Mouse (Mus musculus) hindlimb bud, embryonic 11.5 days (tissue): ENCODE results near the gene Map4k1.

Source experiments
- DNase-seq: peaks from one replicate; pipeline ENCODE4 v3.0.0-alpha.2; 2012; ENCODE audit warnings: low read depth, low spot score; ENCODE audit errors: extremely low spot score

Gene Map4k1

GRCm38 (mm10) chr7:28973025-28973424, 8.8 kb upstream of the Map4k1 start:
- DNase-seq = no peak

- DNase-seq = no peak
Observed at GRCm38 (mm10) chr7:28977556-28977955, 4.3 kb upstream of the Map4k1 start.

GRCm38 (mm10) chr7:28982274-28983013, 594 bp downstream of the Map4k1 start:
- no peak for DNase-seq

- no peak for DNase-seq
Observed at GRCm38 (mm10) chr7:28983141-28983564, 1.3 kb downstream of the Map4k1 start.

GRCm38 (mm10) chr7:28983849-28984248, 2.0 kb downstream of the Map4k1 start:
- no peak for DNase-seq

- no peak for DNase-seq
Observed at GRCm38 (mm10) chr7:28984452-28984851, 2.6 kb downstream of the Map4k1 start.

- DNase-seq = no peak
Observed at GRCm38 (mm10) chr7:28985207-28985606, 3.4 kb downstream of the Map4k1 start.

- DNase-seq = no peak
Observed at GRCm38 (mm10) chr7:28990766-28991273, 9.0 kb downstream of the Map4k1 start.

- no peak for DNase-seq
Observed at GRCm38 (mm10) chr7:28991616-28992015, 9.8 kb downstream of the Map4k1 start.

- DNase-seq = no peak
Observed at GRCm38 (mm10) chr7:28992997-28993396, 11.1 kb downstream of the Map4k1 start.

- no peak for DNase-seq
Observed at GRCm38 (mm10) chr7:28993402-28993801, 11.6 kb downstream of the Map4k1 start.

GRCm38 (mm10) chr7:29000651-29001605, 19.1 kb downstream of the Map4k1 start:
- DNase-seq = peak; percentile 57

GRCm38 (mm10) chr7:29007224-29008101, 25.6 kb downstream of the Map4k1 start:
- no peak for DNase-seq

- no peak for DNase-seq
Observed at GRCm38 (mm10) chr7:29008171-29008570, 26.3 kb downstream of the Map4k1 start.

GRCm38 (mm10) chr7:29008714-29009113, 26.9 kb downstream of the Map4k1 start:
- DNase-seq = no peak

GRCm38 (mm10) chr7:29014984-29015383, 33.1 kb downstream of the Map4k1 start:
- no peak for DNase-seq

GRCm38 (mm10) chr7:29016440-29016839, 34.6 kb downstream of the Map4k1 start:
- DNase-seq = no peak

- DNase-seq = no peak
Observed at GRCm38 (mm10) chr7:29017222-29017621, 35.4 kb downstream of the Map4k1 start.

GRCm38 (mm10) chr7:29019447-29020220, 37.8 kb downstream of the Map4k1 start:
- no peak for DNase-seq

GRCm38 (mm10) chr7:29022479-29022878, 40.6 kb downstream of the Map4k1 start:
- DNase-seq = no peak
